ENCODE assay signal across 10 mouse cellular contexts in genomic region chr10:95801443-95801811, GRCm38 (mm10). TPM values are rescaled to one million over a fixed set of nuclear protein-coding genes. Genes with fewer than 3 reads are reported as not detected.
DNase-seq lines count a peak whose midpoint lies in the region; ATAC-seq lines count a peak whose summit lies in the region.
"Had no signal": no experiment of that assay in that cellular context is flagged by ENCODE, and none has a peak within 500 bp of the region (broad histone marks: within the 10 kb centered on the region; RNA-seq: fewer than 3 reads in every experiment).

No protein-coding gene starts in this region.

- H3K9me3 ChIP-seq in hindbrain, embryonic 14.5 days (ENCODE audit: control insufficient read depth, low read length): no peaks in the 10 kb centered on the region
- no peaks in the 10 kb centered on the region for H3K9me3 ChIP-seq in hindbrain, embryonic 11.5 days (ENCODE audit: control insufficient read depth, low read length)
- H3K9me3 ChIP-seq in heart, embryonic 15.5 days (replicated peaks): no peaks in the 10 kb centered on the region
- H3K9me3 ChIP-seq: liver, embryonic 12.5 days had no signal

- H3K27me3 ChIP-seq in hindbrain, embryonic 14.5 days (ENCODE audit: control insufficient read depth, insufficient read depth, low read length): no peaks in the 10 kb centered on the region
- H3K27me3 ChIP-seq in hindbrain, embryonic 11.5 days (ENCODE audit: control insufficient read depth, insufficient read depth, low read length): no peaks in the 10 kb centered on the region
- no peaks in the 10 kb centered on the region for H3K27me3 ChIP-seq in heart, embryonic 15.5 days
- H3K27me3 ChIP-seq: liver, embryonic 12.5 days had no signal

- DNase-seq in hindbrain, embryonic 14.5 days (ENCODE audit: low spot score): no peak
- DNase-seq in hindbrain, embryonic 11.5 days (ENCODE audit: low spot score): no peak
- peak; percentile 34 for DNase-seq in NIH3T3 (ENCODE audit: low read depth)
- DNase-seq in brain, adult 2 months (ENCODE audit: low read depth, low spot score): peak; percentile 62
- DNase-seq in spleen, postnatal 4 days (ENCODE audit: low spot score in 2 of 2): no peak
- no peak for DNase-seq in right cerebral cortex, adult 2 months (ENCODE audit: low spot score in 2 of 2)
- DNase-seq: thymus, postnatal 36 days had no signal

- H3K36me3 ChIP-seq in hindbrain, embryonic 14.5 days (replicated peaks; ENCODE audit: control insufficient read depth, insufficient read depth): no peaks in the 10 kb centered on the region
- H3K36me3 ChIP-seq in hindbrain, embryonic 11.5 days (ENCODE audit: control insufficient read depth, insufficient read depth, low read length): no peaks in the 10 kb centered on the region
- H3K36me3 ChIP-seq in heart, embryonic 15.5 days: no peaks in the 10 kb centered on the region
- H3K36me3 ChIP-seq: liver, embryonic 12.5 days had no signal

- H3K4me2 ChIP-seq in hindbrain, embryonic 14.5 days (replicated peaks): no peak overlapping the region
- H3K4me2 ChIP-seq in hindbrain, embryonic 11.5 days (replicated peaks; ENCODE audit: low read depth, low read length): no peak overlapping the region
- H3K4me2 ChIP-seq in heart, embryonic 15.5 days: no peak overlapping the region
- H3K4me2 ChIP-seq: liver, embryonic 12.5 days had no signal

- 36% methylated on average over 2 of the region's 2 CpGs for WGBS in hindbrain, embryonic 14.5 days
- 62% methylated on average over 2 of the region's 2 CpGs for WGBS in hindbrain, embryonic 11.5 days
- WGBS in heart, embryonic 15.5 days: 33% methylated on average over 2 of the region's 2 CpGs

- 0 out of 2 replicates have a peak overlapping the region, but pooled peaks have one; percentile 0 for H3K9ac ChIP-seq in hindbrain, embryonic 14.5 days
- no peak overlapping the region for H3K9ac ChIP-seq in hindbrain, embryonic 11.5 days (ENCODE audit: low read depth, low read length)
- H3K9ac ChIP-seq in heart, embryonic 15.5 days: no peak overlapping the region
- H3K9ac ChIP-seq: liver, embryonic 12.5 days had no signal

- ATAC-seq in hindbrain, embryonic 14.5 days (ENCODE audit: low FRiP score): no peak; the same call in 1 of the 2 replicates
- no peak for ATAC-seq in hindbrain, embryonic 11.5 days (ENCODE audit: low FRiP score)
- ATAC-seq in heart, embryonic 15.5 days (replicated peaks; ENCODE audit: insufficient number of reproducible peaks, insufficient read depth, low FRiP score, low read depth): peak; percentile 62; the same call in 1 of the 2 replicates
- ATAC-seq: activated CD4-positive, CD25-positive, alpha-beta regulatory T cell, adult 4 months; liver, embryonic 12.5 days had no signal

- H3K27ac ChIP-seq in hindbrain, embryonic 14.5 days: peak overlapping the region; percentile 57; the same call in 1 of the 2 replicates
- H3K27ac ChIP-seq in hindbrain, embryonic 11.5 days (ENCODE audit: low read depth, low read length): no peak overlapping the region
- peak overlapping the region; percentile 21 for H3K27ac ChIP-seq in heart, embryonic 15.5 days
- H3K27ac ChIP-seq: liver, embryonic 12.5 days had no signal

- no peak overlapping the region for H3K4me3 ChIP-seq in hindbrain, embryonic 14.5 days (replicated peaks; ENCODE audit: low read length)
- H3K4me3 ChIP-seq in hindbrain, embryonic 11.5 days (ENCODE audit: low read depth, low read length): no peak overlapping the region
- H3K4me3 ChIP-seq in heart, embryonic 15.5 days: no peak overlapping the region
- H3K4me3 ChIP-seq: liver, embryonic 12.5 days had no signal

- 0 out of 2 replicates have a peak, but pooled peaks cover 8% of the 10 kb centered on the region for H3K4me1 ChIP-seq in hindbrain, embryonic 14.5 days (replicated peaks; ENCODE audit: control insufficient read depth, insufficient read depth, low read length)
- no peaks in the 10 kb centered on the region for H3K4me1 ChIP-seq in hindbrain, embryonic 11.5 days (replicated peaks; ENCODE audit: control insufficient read depth, insufficient read depth, low read length)
- H3K4me1 ChIP-seq in heart, embryonic 15.5 days (replicated peaks): peaks cover 7% of the 10 kb centered on the region; the same call in 1 of the 2 replicates
- H3K4me1 ChIP-seq: liver, embryonic 12.5 days had no signal

RNA-seq across cellular contexts. Expression of gene Gm33543, which starts 41.3 kb away (rescaled TPM):
- not detected in 2 replicates for polyA plus RNA-seq in hindbrain, embryonic 14.5 days (2014; fragmentation: Nextera tagmentation; extraction: Ambion mirVana)
- not detected in 2 replicates for polyA plus RNA-seq in hindbrain, embryonic 11.5 days (2014; fragmentation: Nextera tagmentation; extraction: Ambion mirVana)
- not detected in 2 replicates for polyA plus RNA-seq in heart, embryonic 15.5 days (2015; fragmentation: Nextera tagmentation; extraction: Ambion mirVana)
- polyA plus RNA-seq: activated CD4-positive, CD25-positive, alpha-beta regulatory T cell, adult 4 months; liver, embryonic 12.5 days had no signal

Comparison
In these comparisons a context has a peak if more than half of its experiments do, and no peak if none do; other contexts are left out.
1. DNase-seq: peak in NIH3T3 (single experiment) and brain, adult 2 months (single experiment); none in hindbrain, embryonic 14.5 days (single experiment), hindbrain, embryonic 11.5 days (single experiment), spleen, postnatal 4 days (0 of 2) and right cerebral cortex, adult 2 months (0 of 2).